Mouse (Mus musculus): ENCODE results near the gene Avpr2. TPM values are rescaled to one million over a fixed set of nuclear protein-coding genes. Genes with fewer than 3 reads are reported as not detected.
A peak's percentile ranks its signal among the peaks of the same experiment; 100 is the strongest.

The Avpr2 gene
- polyA plus RNA-seq (2015; fragmentation: Nextera tagmentation; extraction: Ambion mirVana): 0.09 and 0.17 TPM in 2 replicates

GRCm38 (mm10) chrX:73891551-73892152 lies at the start of gene Avpr2:
TSS of gene Avpr2 (plus strand) at chrX:73892102.
- 90% methylated on average over 6 of the region's 6 CpGs for WGBS
- Histone ChIP-seq H3K4me1 (replicated peaks) (no peaks in the 10 kb centered on the region), H3K36me3 (no peaks in the 10 kb centered on the region), H3K27me3 (no peaks in the 10 kb centered on the region), H3K27ac (no peak within 1 kb of the TSS), H3K9ac (no peak within 1 kb of the TSS), H3K4me3 (no peak within 1 kb of the TSS), H3K9me3 (no peaks in the 10 kb centered on the region), H3K4me2 (no peak within 1 kb of the TSS)
- ATAC-seq (ENCODE audit: low FRiP score): no peak

- no peaks in the 10 kb centered on the region for H3K9me3 ChIP-seq
- ATAC-seq (ENCODE audit: low FRiP score): no peak
- no peaks in the 10 kb centered on the region for H3K4me1 ChIP-seq (replicated peaks)
- H3K4me2 ChIP-seq: no peak overlapping the region
- H3K36me3 ChIP-seq: peaks cover 39% of the 10 kb centered on the region
- H3K9ac ChIP-seq: no peak overlapping the region
- WGBS: 83% methylated on average over 8 of the region's 9 CpGs
- H3K27ac ChIP-seq: no peak overlapping the region
- H3K27me3 ChIP-seq: no peaks in the 10 kb centered on the region
- H3K4me3 ChIP-seq: no peak overlapping the region
These were observed 37.4 kb upstream of the Avpr2 start for GRCm38 (mm10) chrX:73854326-73855086.

GRCm38 (mm10) chrX:73855087-73855408 lies 36.9 kb upstream of the Avpr2 start:
- H3K4me1 ChIP-seq (replicated peaks): no peaks in the 10 kb centered on the region
- H3K4me2 ChIP-seq: no peak overlapping the region
- 72% methylated on average over 3 of the region's 3 CpGs for WGBS
- H3K27ac ChIP-seq: no peak overlapping the region
- no peak overlapping the region for H3K4me3 ChIP-seq
- no peaks in the 10 kb centered on the region for H3K9me3 ChIP-seq
- no peak for ATAC-seq (ENCODE audit: low FRiP score)
- no peak overlapping the region for H3K9ac ChIP-seq
- no peaks in the 10 kb centered on the region for H3K27me3 ChIP-seq
- peaks cover 44% of the 10 kb centered on the region for H3K36me3 ChIP-seq

- no peak overlapping the region for H3K9ac ChIP-seq
- H3K9me3 ChIP-seq: no peaks in the 10 kb centered on the region
- peaks cover 47% of the 10 kb centered on the region for H3K36me3 ChIP-seq
- WGBS: 31% methylated on average over 3 of the region's 3 CpGs
- no peak overlapping the region for H3K4me2 ChIP-seq
- no peak overlapping the region for H3K4me3 ChIP-seq
- H3K4me1 ChIP-seq (replicated peaks): peaks cover 44% of the 10 kb centered on the region
- H3K27me3 ChIP-seq: no peaks in the 10 kb centered on the region
- peak; percentile 70; the same call in 1 of the 2 replicates for ATAC-seq (ENCODE audit: low FRiP score)
- H3K27ac ChIP-seq: peak overlapping the region; percentile 83
These were observed 27.2 kb upstream of the Avpr2 start for GRCm38 (mm10) chrX:73864692-73865091.

GRCm38 (mm10) chrX:73867256-73867655 lies 24.6 kb upstream of the Avpr2 start:
- H3K9me3 ChIP-seq: no peaks in the 10 kb centered on the region
- H3K4me1 ChIP-seq (replicated peaks): peaks cover 49% of the 10 kb centered on the region
- peak overlapping the region; percentile 84 for H3K27ac ChIP-seq
- peaks cover 21% of the 10 kb centered on the region for H3K36me3 ChIP-seq
- 17% methylated on average over 3 of the region's 3 CpGs for WGBS
- H3K9ac ChIP-seq: peak overlapping the region; percentile 55; the same call in 1 of the 2 replicates
- H3K27me3 ChIP-seq: no peaks in the 10 kb centered on the region
- no peak overlapping the region for H3K4me2 ChIP-seq
- ATAC-seq (ENCODE audit: low FRiP score): peak; percentile 60; the same call in 1 of the 2 replicates
- no peak overlapping the region for H3K4me3 ChIP-seq

- Histone ChIP-seq H3K9me3 (no peaks in the 10 kb centered on the region), H3K4me3 (no peak overlapping the region), H3K4me2 (no peak overlapping the region), H3K27ac (peak overlapping the region; percentile 84; the same call in 1 of the 2 replicates), H3K27me3 (no peaks in the 10 kb centered on the region), H3K36me3 (peaks cover 15% of the 10 kb centered on the region), H3K9ac (peak overlapping the region; percentile 55; the same call in 1 of the 2 replicates), H3K4me1 (replicated peaks) (peaks cover 55% of the 10 kb centered on the region)
- 73% methylated on average over 1 of the region's 1 CpGs for WGBS
- ATAC-seq (ENCODE audit: low FRiP score): no peak
These were observed 24.1 kb upstream of the Avpr2 start for GRCm38 (mm10) chrX:73867852-73868251.

GRCm38 (mm10) chrX:73869334-73869733 lies 22.6 kb upstream of the Avpr2 start:
- ATAC-seq (ENCODE audit: low FRiP score): no peak
- H3K27ac ChIP-seq: no peak overlapping the region
- H3K4me1 ChIP-seq (replicated peaks): peaks cover 52% of the 10 kb centered on the region
- no peak overlapping the region for H3K9ac ChIP-seq
- no peak overlapping the region for H3K4me2 ChIP-seq
- H3K9me3 ChIP-seq: no peaks in the 10 kb centered on the region
- H3K4me3 ChIP-seq: no peak overlapping the region
- WGBS: 17% methylated on average over 5 of the region's 5 CpGs
- H3K36me3 ChIP-seq: peaks cover 3% of the 10 kb centered on the region; the same call in 1 of the 2 replicates
- no peaks in the 10 kb centered on the region for H3K27me3 ChIP-seq

GRCm38 (mm10) chrX:73871474-73871873 lies 20.4 kb upstream of the Avpr2 start:
- Histone ChIP-seq H3K4me1 (replicated peaks) (peaks cover 47% of the 10 kb centered on the region), H3K9ac (no peak overlapping the region), H3K27ac (no peak overlapping the region), H3K27me3 (no peaks in the 10 kb centered on the region), H3K36me3 (peaks cover 3% of the 10 kb centered on the region; the same call in 1 of the 2 replicates), H3K9me3 (no peaks in the 10 kb centered on the region), H3K4me3 (no peak overlapping the region), H3K4me2 (no peak overlapping the region)
- no peak for ATAC-seq (ENCODE audit: low FRiP score)

GRCm38 (mm10) chrX:73871956-73872355 lies 19.9 kb upstream of the Avpr2 start:
- H3K9me3 ChIP-seq: no peaks in the 10 kb centered on the region
- 44% methylated on average over 1 of the region's 1 CpGs for WGBS
- ATAC-seq (ENCODE audit: low FRiP score): no peak
- no peak overlapping the region for H3K27ac ChIP-seq
- H3K4me1 ChIP-seq (replicated peaks): peaks cover 47% of the 10 kb centered on the region
- H3K4me3 ChIP-seq: no peak overlapping the region
- H3K9ac ChIP-seq: no peak overlapping the region; the same call in 1 of the 2 replicates
- H3K27me3 ChIP-seq: no peaks in the 10 kb centered on the region
- peaks cover 3% of the 10 kb centered on the region; the same call in 1 of the 2 replicates for H3K36me3 ChIP-seq
- H3K4me2 ChIP-seq: no peak overlapping the region

GRCm38 (mm10) chrX:73875881-73876280 lies 16.0 kb upstream of the Avpr2 start:
- H3K9me3 ChIP-seq: no peaks in the 10 kb centered on the region
- 72% methylated on average over 2 of the region's 2 CpGs for WGBS
- peaks cover 44% of the 10 kb centered on the region for H3K4me1 ChIP-seq (replicated peaks)
- H3K4me2 ChIP-seq: peak overlapping the region; percentile 46
- no peak overlapping the region for H3K27ac ChIP-seq
- H3K27me3 ChIP-seq: no peaks in the 10 kb centered on the region
- no peak overlapping the region for H3K9ac ChIP-seq
- no peaks in the 10 kb centered on the region for H3K36me3 ChIP-seq
- H3K4me3 ChIP-seq: no peak overlapping the region
- no peak for ATAC-seq (ENCODE audit: low FRiP score)

- Histone ChIP-seq H3K9me3 (no peaks in the 10 kb centered on the region), H3K4me2 (peak overlapping the region; percentile 46), H3K27me3 (no peaks in the 10 kb centered on the region), H3K4me1 (replicated peaks) (peaks cover 47% of the 10 kb centered on the region), H3K9ac (no peak overlapping the region), H3K4me3 (no peak overlapping the region), H3K36me3 (no peaks in the 10 kb centered on the region), H3K27ac (no peak overlapping the region)
- no peak for ATAC-seq (ENCODE audit: low FRiP score)
- 90% methylated on average over 1 of the region's 1 CpGs for WGBS
These were observed 14.9 kb upstream of the Avpr2 start for GRCm38 (mm10) chrX:73877014-73877413.

- H3K4me3 ChIP-seq: peak overlapping the region; percentile 53
- H3K4me1 ChIP-seq (replicated peaks): peaks cover 33% of the 10 kb centered on the region
- WGBS: 12% methylated on average over 34 of the region's 48 CpGs
- H3K9me3 ChIP-seq: no peaks in the 10 kb centered on the region
- H3K9ac ChIP-seq: peak overlapping the region; percentile 83
- peak overlapping the region; percentile 56 for H3K4me2 ChIP-seq
- H3K36me3 ChIP-seq: no peaks in the 10 kb centered on the region
- H3K27ac ChIP-seq: peak overlapping the region; percentile 82
- peak; percentile 63 for ATAC-seq (ENCODE audit: low FRiP score)
- H3K27me3 ChIP-seq: no peaks in the 10 kb centered on the region
These were observed 11.5 kb upstream of the Avpr2 start for GRCm38 (mm10) chrX:73880194-73881035.

All from hindbrain, embryonic 13.5 days (tissue).